Mouse (Mus musculus): ENCODE measurements at regions not wholly inside any gene's neighbourhood (a gene's known extent, or its start where the extent isn't known, plus 50 kb on each side); places are given as distances from the start of the nearest gene placed in this dataset.

DNA sequence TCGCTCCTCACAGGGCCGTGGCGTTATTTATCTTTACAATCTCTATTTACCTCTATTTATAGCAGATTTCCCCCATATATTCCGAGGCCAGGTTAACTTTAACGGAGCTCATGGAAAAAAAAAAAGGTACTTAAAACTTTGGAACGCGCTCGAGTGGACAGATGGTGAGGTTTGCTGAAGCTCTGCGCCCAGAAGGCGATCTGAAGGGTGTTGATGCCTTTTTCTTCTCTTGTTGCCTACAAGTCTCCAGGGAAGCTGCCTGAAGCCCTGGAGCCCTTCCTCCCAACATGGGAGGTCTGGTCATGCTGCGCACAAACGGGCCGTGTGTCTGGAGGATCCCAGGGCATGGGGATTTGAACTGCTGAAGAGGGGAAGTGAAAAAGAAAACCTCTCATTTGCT, 130.9 kb downstream of the Gm26897 start:
- no peak for TF ChIP-seq CTCF (IDR thresholded peaks at IDR 0.05; ENCODE audit: extremely low read depth, insufficient read length, insufficient replicate concordance, low read depth, low read length)
- TF ChIP-seq POLR2A (IDR thresholded peaks at IDR 0.05; ENCODE audit: low read depth, low read length) = no peak

Measured in small intestine, adult 2 months (tissue).